Mouse (Mus musculus) heart, adult 2 months (tissue): Measurements from ENCODE around the gene Kin.

Source experiments
- CTCF ChIP-seq: fragments of 200-600 bp; IDR thresholded peaks from 2 replicates; pipeline ENCODE4 v1.8.1; 2022; ENCODE audit warnings: antibody characterized with exemption, mild to moderate bottlenecking, moderate library complexity
- POLR2A ChIP-seq: fragments of 200-500 bp; IDR thresholded peaks from 2 replicates; pipeline ENCODE4 v1.6.1; 2011; ENCODE audit warnings: mild to moderate bottlenecking, low read depth, low read length, control low read depth; ENCODE audit not compliant: insufficient read depth

DNA sequence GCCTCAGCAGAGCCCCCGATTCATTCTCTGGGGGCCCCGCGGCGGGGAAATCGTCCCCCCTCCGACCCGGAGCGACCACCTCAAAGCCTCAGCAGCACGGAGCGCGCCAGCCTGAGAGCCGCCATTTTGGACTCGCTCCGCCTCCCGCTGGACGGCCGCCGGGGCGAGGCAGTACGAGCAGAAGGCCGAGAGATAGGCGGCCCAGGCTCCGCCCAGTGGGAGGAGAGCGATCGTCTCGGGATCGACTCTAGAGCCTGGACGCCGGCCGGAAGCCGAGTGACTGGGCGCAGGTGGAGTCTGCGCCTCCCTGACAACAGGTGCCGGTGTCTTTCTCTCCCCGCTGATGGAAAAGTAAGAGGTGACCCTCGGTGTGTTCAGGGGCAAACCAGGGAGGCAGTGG lies 31.9 kb upstream of the Kin start, which contains the start of gene Taf3:
- no peak for TF ChIP-seq CTCF
- peak; percentile 69 for TF ChIP-seq POLR2A
